Mouse (Mus musculus) mouse trophoblast stem cell (cell line): ENCODE measurements around the gene Syt3.

Source experiments
- in situ Hi-C, 2 experiments: fragments of 300-500 bp; cut with MseI, MboI; formaldehyde crosslinking; loops; 2 replicates in 1 of 2; 3 replicates in 1 of 2; pipeline ENCODE4 v1.15.1; 2025

Gene Syt3

DNA sequence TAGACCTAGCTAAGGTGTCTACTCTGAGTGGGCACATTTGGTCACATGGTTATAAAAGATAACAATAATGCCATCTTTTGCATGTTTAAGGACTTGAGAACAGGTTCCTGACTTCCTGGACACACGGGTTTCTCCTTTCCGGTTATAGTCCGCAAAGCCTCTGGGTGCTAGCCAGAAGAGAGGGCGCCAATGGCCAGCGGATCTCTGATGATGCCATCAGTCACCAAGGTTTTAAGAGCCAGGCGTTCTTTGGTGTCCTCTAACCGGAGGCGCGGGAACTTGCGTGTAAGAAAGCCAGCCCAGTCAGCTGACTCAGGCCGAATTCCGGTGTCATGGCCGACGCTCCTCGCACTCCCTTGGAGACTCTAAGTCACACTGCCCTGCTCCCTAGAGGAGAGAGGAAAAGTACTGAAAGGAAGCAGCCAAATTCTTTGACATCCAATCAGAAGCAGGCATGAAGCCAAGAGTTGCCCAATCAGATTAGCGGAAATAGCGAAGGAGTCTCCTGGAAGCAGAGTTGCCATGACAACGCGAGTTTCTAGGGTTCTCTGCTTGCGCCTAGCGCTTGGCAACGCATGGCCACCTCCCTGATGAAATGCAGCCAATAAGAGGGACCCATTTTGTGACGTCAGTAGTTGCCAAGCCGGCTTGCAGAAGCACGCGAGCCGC, 21.6 kb downstream of the Syt3 start:
- in situ Hi-C loops, result no loop called here

DNA sequence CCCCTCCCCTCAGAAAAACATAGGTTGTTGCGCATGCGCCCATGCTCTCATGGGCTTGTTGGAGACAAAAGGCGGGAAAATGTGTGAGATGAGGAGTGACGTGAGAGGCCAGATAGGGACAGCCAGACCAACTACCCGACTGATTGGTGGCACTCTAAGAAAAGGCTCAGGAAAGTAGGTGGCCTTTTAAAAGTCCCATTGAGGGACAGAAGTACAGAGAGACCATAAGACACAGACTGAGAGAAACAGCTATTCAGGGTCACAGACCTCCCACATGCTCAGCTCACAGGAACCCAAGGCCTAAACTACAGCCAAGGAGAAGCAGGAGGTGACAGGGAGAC, 22.1 kb downstream of the Syt3 start:
- in situ Hi-C loops, result no loop called here

DNA sequence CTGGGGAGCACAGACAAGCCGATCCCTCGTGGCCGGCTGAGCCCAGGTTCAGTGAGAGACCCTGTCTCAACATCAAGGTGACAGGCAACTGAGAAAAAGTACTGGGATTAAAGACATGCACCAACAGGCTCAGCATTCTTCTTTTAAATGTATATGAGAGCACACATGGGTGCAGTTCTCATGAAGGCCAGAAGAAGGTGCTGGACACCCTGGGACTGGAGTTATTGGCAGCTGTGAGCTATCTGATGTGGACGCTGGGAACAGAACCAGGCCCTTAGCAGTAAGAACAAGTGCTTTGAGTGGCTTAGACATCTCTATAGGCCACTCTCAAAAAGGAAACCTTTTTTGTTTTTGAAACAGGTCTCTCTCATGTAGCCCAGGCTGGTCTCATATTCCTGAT, 27.2 kb downstream of the Syt3 start:
- in situ Hi-C loops, result no loop called here

DNA sequence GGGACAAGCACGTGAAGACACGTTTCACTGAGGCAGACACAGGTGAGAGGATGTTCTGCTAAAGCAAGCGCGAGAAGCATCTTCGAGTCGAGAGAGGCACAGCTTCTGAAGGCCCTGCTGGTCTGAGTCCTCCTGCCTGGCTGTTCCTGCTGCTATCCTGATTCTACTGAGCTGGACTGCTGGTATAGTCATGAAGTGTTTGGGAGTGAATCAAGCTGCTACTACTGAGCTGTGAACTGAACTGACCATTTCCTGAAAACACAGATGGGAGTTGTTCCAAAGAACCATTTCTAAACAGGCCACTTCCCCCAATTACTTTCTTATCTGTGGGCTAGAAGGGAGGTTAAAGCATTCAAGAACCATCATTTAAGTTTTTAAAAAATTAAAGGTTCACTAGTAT, 29.4 kb downstream of the Syt3 start:
- in situ Hi-C loops, result no loop called here

GRCm38 (mm10) chr7:44427666-44428065, 43.8 kb downstream of the Syt3 start:
- in situ Hi-C loops, result no loop called here

- in situ Hi-C loops, result no loop called here
Measured at GRCm38 (mm10) chr7:44428171-44428950, 44.5 kb downstream of the Syt3 start.

- in situ Hi-C loops, result no loop called here
Measured at GRCm38 (mm10) chr7:44428968-44429521, 45.1 kb downstream of the Syt3 start, which contains the start of gene Lrrc4b. Gene Lrrc4b, plus strand, starts transcription at chr7:44429018.

DNA sequence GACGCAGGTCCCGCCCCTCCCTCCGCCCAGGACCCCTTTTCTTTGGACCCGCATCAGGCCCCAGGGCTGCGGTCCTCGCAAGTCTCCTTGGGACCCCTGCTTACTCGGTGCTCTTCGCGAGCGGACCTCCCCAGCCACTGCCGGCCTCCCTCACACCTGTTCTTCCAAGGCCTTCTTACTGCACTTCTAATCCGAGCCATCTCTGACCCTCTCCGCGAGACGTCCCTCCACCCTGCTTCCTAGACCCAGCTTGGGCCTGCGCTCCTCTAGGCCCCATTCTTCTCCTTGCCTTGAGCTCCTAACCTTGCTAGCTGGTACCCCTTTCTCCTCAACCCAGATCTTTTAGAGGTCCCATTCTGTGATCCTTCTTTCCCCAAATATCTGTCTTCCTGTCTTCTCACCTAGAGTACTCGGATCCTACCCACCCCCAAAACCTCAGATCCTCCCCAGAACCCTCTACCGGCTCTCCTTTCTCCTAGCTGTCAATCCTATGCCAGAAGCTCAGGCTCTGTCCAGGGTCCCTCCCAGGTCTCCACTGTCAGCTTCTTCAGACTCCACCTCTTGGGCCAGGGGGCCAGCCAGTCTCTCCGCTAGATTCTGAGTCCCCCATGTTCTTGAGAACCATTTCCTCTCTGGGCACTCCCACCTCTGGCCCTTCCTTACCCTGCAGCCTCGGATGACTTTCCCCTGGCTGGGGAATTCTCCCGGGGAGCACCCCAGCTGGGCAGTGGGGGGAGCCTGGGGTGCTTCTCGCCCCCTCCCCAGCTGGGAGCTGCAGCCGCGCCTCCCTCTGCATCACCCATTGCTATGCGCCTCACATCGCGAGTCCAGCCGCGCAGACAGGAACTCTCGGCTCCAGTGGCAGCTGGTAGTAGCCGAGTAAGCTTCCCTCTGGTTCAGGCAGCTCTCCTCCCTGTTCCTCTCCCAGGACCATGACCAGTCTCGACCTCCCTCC, 45.9 kb downstream of the Syt3 start:
- in situ Hi-C loops, result no loop called here

GRCm38 (mm10) chr7:44432550-44432949, 48.6 kb downstream of the Syt3 start:
- in situ Hi-C loops, result no loop called here

DNA sequence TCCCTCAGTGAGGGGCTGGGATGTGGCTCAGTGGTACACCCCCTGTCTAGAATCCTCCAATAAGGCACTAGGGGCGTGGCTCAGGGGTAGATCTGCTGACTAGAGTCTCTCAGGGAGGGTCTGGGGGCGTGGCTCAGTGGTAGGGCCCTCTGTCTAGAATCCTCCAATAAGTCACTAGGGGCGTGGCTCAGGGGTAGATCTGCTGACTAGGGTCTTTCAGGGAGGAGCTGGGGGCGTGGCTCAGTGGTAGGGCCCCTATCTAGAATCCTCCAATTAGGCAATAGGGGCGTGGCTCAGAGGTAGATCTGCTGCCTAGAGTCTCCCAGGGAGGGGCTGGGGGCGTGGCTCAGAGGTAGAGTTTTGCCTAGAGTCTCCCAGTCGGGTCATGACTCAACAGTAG, 49.5 kb downstream of the Syt3 start:
- in situ Hi-C loops, result no loop called here

GRCm38 (mm10) chr7:44434089-44434488, 50.2 kb downstream of the Syt3 start:
- in situ Hi-C loops, result no loop called here

GRCm38 (mm10) chr7:44435796-44436195, 51.9 kb downstream of the Syt3 start:
- in situ Hi-C loops, result no loop called here

DNA sequence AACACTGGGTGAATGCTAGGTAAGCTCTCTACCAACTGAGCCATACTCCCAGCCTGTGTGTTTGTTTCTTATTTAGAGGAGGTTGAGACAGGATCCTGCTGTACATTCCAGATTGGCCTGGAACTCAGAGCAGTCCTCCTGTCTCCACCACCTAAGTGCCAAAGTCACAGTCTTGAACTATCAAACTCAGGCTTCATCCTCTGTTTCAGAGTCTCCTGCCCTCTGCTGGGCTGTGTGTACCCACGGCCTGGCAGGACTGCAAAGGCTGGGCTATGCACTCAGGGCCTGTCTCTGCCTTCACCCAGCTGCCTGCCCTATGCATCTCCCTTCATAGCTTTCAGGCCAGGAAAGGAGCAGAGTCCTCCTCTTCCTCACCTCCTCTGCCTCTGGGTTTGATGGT, 52.4 kb downstream of the Syt3 start:
- in situ Hi-C loops, result no loop called here

- in situ Hi-C loops, result no loop called here
Measured at GRCm38 (mm10) chr7:44437188-44437587, 53.3 kb downstream of the Syt3 start.

DNA sequence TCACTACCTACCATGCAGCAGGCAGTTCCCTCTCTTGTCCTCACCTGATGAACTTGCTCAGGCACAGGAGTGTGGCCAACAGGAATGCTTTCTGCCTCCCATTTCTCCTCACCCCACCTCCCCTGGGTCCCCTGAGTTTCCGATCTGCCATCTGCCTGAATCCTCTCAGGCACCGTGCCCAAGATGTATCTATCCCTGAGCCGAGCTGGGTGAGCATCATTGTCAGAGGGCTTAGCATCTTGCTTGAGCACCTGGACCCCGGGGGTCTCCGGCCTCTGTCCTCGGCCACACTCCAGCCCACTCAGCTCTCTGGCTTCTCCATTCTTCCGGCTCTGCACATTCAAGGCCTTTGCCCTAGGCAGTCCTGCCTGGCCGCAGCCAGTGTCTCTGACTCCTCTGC, 54.0 kb downstream of the Syt3 start:
- in situ Hi-C loops, result no loop called here

- in situ Hi-C loops, result no loop called here
Measured at GRCm38 (mm10) chr7:44439696-44440095, 55.8 kb downstream of the Syt3 start.

- in situ Hi-C loops, result no loop called here
Measured at GRCm38 (mm10) chr7:44440479-44440878, 56.6 kb downstream of the Syt3 start.

- in situ Hi-C loops, result no loop called here
Measured at GRCm38 (mm10) chr7:44441180-44441579, 57.3 kb downstream of the Syt3 start.

GRCm38 (mm10) chr7:44441648-44442109, 57.8 kb downstream of the Syt3 start:
- in situ Hi-C loops, result no loop called here

GRCm38 (mm10) chr7:44442407-44442821, 58.5 kb downstream of the Syt3 start:
- in situ Hi-C loops, result no loop called here

DNA sequence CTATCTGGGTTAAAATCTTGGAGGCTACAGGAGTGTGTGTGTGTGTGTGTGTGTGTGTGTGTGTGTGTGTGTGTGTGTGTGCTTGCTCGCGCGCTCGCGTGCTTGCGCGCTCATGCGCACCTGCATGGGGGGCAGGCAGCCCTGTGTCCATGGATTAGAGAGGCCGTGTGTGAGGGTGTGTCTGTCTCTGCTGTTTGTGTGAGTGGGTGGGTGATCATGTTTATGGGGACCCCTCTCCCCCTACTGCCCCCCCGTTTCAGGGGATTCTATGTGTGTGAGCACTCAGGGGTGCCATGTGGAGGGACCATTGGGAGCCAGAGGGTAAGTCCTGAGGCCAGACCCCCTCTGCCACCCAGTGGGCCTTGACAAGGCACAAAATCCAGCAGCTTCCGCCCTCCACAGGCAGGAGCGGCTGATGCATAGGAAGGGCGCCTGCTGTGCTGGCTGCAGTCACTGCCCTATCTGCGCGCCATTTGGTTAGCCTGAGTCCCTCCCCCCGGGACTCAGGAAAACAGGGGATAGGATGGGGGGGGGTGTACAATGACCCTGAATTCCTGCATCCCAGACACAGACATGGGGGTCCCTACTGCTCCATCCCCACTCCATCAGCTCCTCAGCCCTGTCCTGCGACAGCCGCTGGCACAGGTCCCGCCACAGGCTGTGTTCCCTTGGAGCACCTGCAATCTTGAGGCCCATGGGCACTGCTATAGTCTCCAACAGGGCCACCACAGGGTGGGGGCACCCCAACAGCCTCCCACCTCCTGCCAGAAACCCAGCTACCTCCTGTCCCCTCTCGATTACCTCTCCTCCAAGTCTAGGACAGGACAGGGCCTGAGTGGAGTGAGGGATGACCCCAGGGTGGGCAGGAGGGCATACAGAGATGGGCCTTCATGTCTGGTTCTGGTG, 59.6 kb downstream of the Syt3 start:
- in situ Hi-C loops, result no loop called here
